Mouse (Mus musculus) lung, embryonic 15.5 days (tissue): ENCODE measurements around the gene Acacb. TPM values are rescaled to one million over a fixed set of nuclear protein-coding genes. Genes with fewer than 3 reads are reported as not detected.
A peak's percentile ranks its signal among the peaks of the same experiment; 100 is the strongest.

Experiments
- ATAC-seq: fragments of 200-750 bp; cut with Nextera tagmentation; 2 replicates; pipeline ENCODE4 v1.8.0; 2017; ENCODE audit warnings: moderate number of reproducible peaks, borderline replicate concordance; ENCODE audit not compliant: low FRiP score, low TSS enrichment; ENCODE audit errors: extremely low read depth
- H3K27ac ChIP-seq: fragments of 300-500 bp; sonication (generic); 2 replicates; pipeline ENCODE4 v1.5.1; 2015; ENCODE audit warnings: moderate library complexity, mild to moderate bottlenecking, inconsistent platforms
- H3K27me3 ChIP-seq: fragments of 300-500 bp; sonication (generic); 2 replicates; pipeline ENCODE4 v1.6.1; 2015; ENCODE audit warnings: inconsistent platforms
- H3K36me3 ChIP-seq: fragments of 300-500 bp; sonication (generic); 2 replicates; pipeline ENCODE4 v1.6.1; 2015; ENCODE audit warnings: inconsistent platforms
- H3K4me1 ChIP-seq: fragments of 300-500 bp; sonication (generic); 2 replicates; pipeline ENCODE4 v1.6.1; 2015; ENCODE audit warnings: inconsistent platforms
- H3K4me2 ChIP-seq: fragments of 300-500 bp; sonication (generic); 2 replicates; pipeline ENCODE4 v1.6.1; 2015; ENCODE audit warnings: inconsistent platforms, mild to moderate bottlenecking, moderate library complexity
- H3K4me3 ChIP-seq: fragments of 300-500 bp; sonication (generic); 2 replicates; pipeline ENCODE4 v1.5.1; 2015; ENCODE audit warnings: mild to moderate bottlenecking, inconsistent platforms
- H3K9ac ChIP-seq: fragments of 300-500 bp; sonication (generic); 2 replicates; pipeline ENCODE4 v1.6.1; 2015; ENCODE audit warnings: inconsistent platforms
- H3K9me3 ChIP-seq: fragments of 300-500 bp; sonication (generic); 2 replicates; pipeline ENCODE4 v1.6.1; 2016; ENCODE audit warnings: inconsistent platforms
- WGBS: fragments of 180-500 bp; shearing (Covaris S2); methylation state at CpG from one replicate; pipeline ENCODE4 v1.1.7; 2015; 5-methylcytosine and 5-hydroxymethylcytosine counted together
- polyA plus RNA-seq: library from polyadenylated mRNA; unstranded; fragments of >200 nt; fragmentation: Nextera tagmentation; extraction: Ambion mirVana; gene quantifications from 2 replicates; pipeline ENCODE4 v1.2.1, GENCODE M21; 2015

Gene Acacb
- polyA plus RNA-seq, 1 experiment from 2014 or later: 2.4 TPM

GRCm38 (mm10) chr5:114282346-114282745 lies 136.0 kb downstream of the Acacb start:
- no peak overlapping the region for H3K4me2 ChIP-seq
- H3K27ac ChIP-seq: no peak overlapping the region
- ATAC-seq: no peak
- 32% methylated on average over 6 of the region's 6 CpGs for WGBS
- H3K9me3 ChIP-seq: no peaks in the 10 kb centered on the region
- H3K4me1 ChIP-seq: 0 out of 2 replicates have a peak, but pooled peaks cover 3% of the 10 kb centered on the region
- H3K27me3 ChIP-seq: peaks cover 20% of the 10 kb centered on the region
- H3K36me3 ChIP-seq: no peaks in the 10 kb centered on the region
- H3K4me3 ChIP-seq: no peak overlapping the region
- H3K9ac ChIP-seq: no peak overlapping the region

- ATAC-seq: no peak
- Histone ChIP-seq H3K9me3 (no peaks in the 10 kb centered on the region), H3K27ac (no peak overlapping the region), H3K36me3 (no peaks in the 10 kb centered on the region), H3K4me3 (no peak overlapping the region), H3K4me2 (no peak overlapping the region), H3K4me1 (no peaks in the 10 kb centered on the region), H3K9ac (no peak overlapping the region), H3K27me3 (no peaks in the 10 kb centered on the region; the same call in 1 of the 2 replicates)
- WGBS: 75% methylated on average over 13 of the region's 13 CpGs
Observed at GRCm38 (mm10) chr5:114284604-114285397, 138.5 kb downstream of the Acacb start.

- Histone ChIP-seq H3K9me3 (no peaks in the 10 kb centered on the region), H3K4me2 (no peak overlapping the region), H3K4me1 (no peaks in the 10 kb centered on the region), H3K27ac (no peak overlapping the region), H3K9ac (no peak overlapping the region), H3K36me3 (no peaks in the 10 kb centered on the region), H3K27me3 (no peaks in the 10 kb centered on the region; the same call in 1 of the 2 replicates), H3K4me3 (no peak overlapping the region)
- 96% methylated on average over 3 of the region's 3 CpGs for WGBS
- no peak for ATAC-seq
Observed at GRCm38 (mm10) chr5:114285398-114285700, 139.0 kb downstream of the Acacb start.

GRCm38 (mm10) chr5:114286102-114286501 lies 139.8 kb downstream of the Acacb start:
- H3K4me2 ChIP-seq: no peak overlapping the region
- WGBS: 72% methylated on average over 4 of the region's 4 CpGs
- H3K9me3 ChIP-seq: no peaks in the 10 kb centered on the region
- no peak overlapping the region for H3K9ac ChIP-seq
- H3K27ac ChIP-seq: no peak overlapping the region
- no peak overlapping the region for H3K4me3 ChIP-seq
- H3K36me3 ChIP-seq: no peaks in the 10 kb centered on the region
- no peaks in the 10 kb centered on the region for H3K4me1 ChIP-seq
- no peaks in the 10 kb centered on the region; the same call in 1 of the 2 replicates for H3K27me3 ChIP-seq
- ATAC-seq: no peak

GRCm38 (mm10) chr5:114286872-114287571 lies 140.7 kb downstream of the Acacb start:
- Histone ChIP-seq H3K9ac (no peak overlapping the region), H3K9me3 (no peaks in the 10 kb centered on the region), H3K4me3 (no peak overlapping the region), H3K36me3 (no peaks in the 10 kb centered on the region), H3K4me2 (no peak overlapping the region), H3K27ac (no peak overlapping the region), H3K4me1 (no peaks in the 10 kb centered on the region), H3K27me3 (no peaks in the 10 kb centered on the region; the same call in 1 of the 2 replicates)
- 60% methylated on average over 16 of the region's 16 CpGs for WGBS
- ATAC-seq: no peak

GRCm38 (mm10) chr5:114288396-114288795 lies 142.1 kb downstream of the Acacb start:
- H3K9ac ChIP-seq: no peak overlapping the region
- no peaks in the 10 kb centered on the region for H3K9me3 ChIP-seq
- no peak overlapping the region for H3K4me2 ChIP-seq
- H3K27me3 ChIP-seq: no peaks in the 10 kb centered on the region; the same call in 1 of the 2 replicates
- ATAC-seq: no peak
- no peaks in the 10 kb centered on the region for H3K4me1 ChIP-seq
- no peak overlapping the region for H3K27ac ChIP-seq
- no peak overlapping the region for H3K4me3 ChIP-seq
- 73% methylated on average over 5 of the region's 5 CpGs for WGBS
- no peaks in the 10 kb centered on the region for H3K36me3 ChIP-seq

GRCm38 (mm10) chr5:114288874-114289273 lies 142.5 kb downstream of the Acacb start, which contains the start of gene Myo1h:
TSS of gene Myo1h (plus strand) at chr5:114289166.
- 26% methylated on average over 13 of the region's 13 CpGs for WGBS
- no peak within 1 kb of the TSS for H3K4me3 ChIP-seq
- H3K9ac ChIP-seq: no peak within 1 kb of the TSS
- H3K4me1 ChIP-seq: no peaks in the 10 kb centered on the region
- no peak within 1 kb of the TSS for H3K4me2 ChIP-seq
- H3K36me3 ChIP-seq: no peaks in the 10 kb centered on the region
- no peaks in the 10 kb centered on the region for H3K9me3 ChIP-seq
- no peak within 1 kb of the TSS for H3K27ac ChIP-seq
- ATAC-seq: no peak
- no peaks in the 10 kb centered on the region; the same call in 1 of the 2 replicates for H3K27me3 ChIP-seq

- Histone ChIP-seq H3K27me3 (no peaks in the 10 kb centered on the region; the same call in 1 of the 2 replicates), H3K36me3 (no peaks in the 10 kb centered on the region), H3K9ac (no peak overlapping the region), H3K4me3 (no peak overlapping the region), H3K4me1 (no peaks in the 10 kb centered on the region), H3K27ac (no peak overlapping the region), H3K4me2 (no peak overlapping the region), H3K9me3 (no peaks in the 10 kb centered on the region)
- WGBS: 75% methylated on average over 3 of the region's 3 CpGs
- ATAC-seq: no peak
Observed at GRCm38 (mm10) chr5:114290004-114290403, 143.7 kb downstream of the Acacb start.

GRCm38 (mm10) chr5:114296693-114297631 lies 150.6 kb downstream of the Acacb start:
- Histone ChIP-seq H3K36me3 (no peaks in the 10 kb centered on the region), H3K27ac (no peak overlapping the region), H3K9me3 (no peaks in the 10 kb centered on the region), H3K4me1 (peaks cover 10% of the 10 kb centered on the region), H3K9ac (no peak overlapping the region), H3K27me3 (no peaks in the 10 kb centered on the region), H3K4me3 (no peak overlapping the region), H3K4me2 (peak overlapping the region; percentile 9; the same call in 1 of the 2 replicates)
- 28% methylated on average over 22 of the region's 22 CpGs for WGBS
- no peak for ATAC-seq

GRCm38 (mm10) chr5:114298212-114298894 lies 152.0 kb downstream of the Acacb start:
- H3K27ac ChIP-seq: no peak overlapping the region
- ATAC-seq: no peak
- WGBS: 47% methylated on average over 18 of the region's 18 CpGs

More at GRCm38 (mm10) chr5:114298212-114298894, 152.0 kb downstream of the Acacb start:
- Histone ChIP-seq H3K9me3 (no peaks in the 10 kb centered on the region), H3K4me1 (peaks cover 10% of the 10 kb centered on the region), H3K9ac (no peak overlapping the region), H3K4me2 (no peak overlapping the region), H3K27me3 (no peaks in the 10 kb centered on the region), H3K4me3 (no peak overlapping the region), H3K36me3 (no peaks in the 10 kb centered on the region)
